Mouse (Mus musculus) lung, postnatal 4 days (tissue): ENCODE measurements at regions not wholly inside any gene's neighbourhood (a gene's known extent, or its start where the extent isn't known, plus 50 kb on each side); places are given as distances from the start of the nearest gene placed in this dataset.

Experiments
- DNase-seq, 2 experiments: peaks; one replicate each; pipeline ENCODE4 v3.0.0; 2021

GRCm38 (mm10) chr1:19754346-19754745 is 545.6 kb downstream of the Tfap2b start:
- DNase-seq: no peak

GRCm38 (mm10) chr1:19757921-19758436 is 549.3 kb downstream of the Tfap2b start:
- DNase-seq: no peak

GRCm38 (mm10) chr1:19766879-19767278 is 558.2 kb downstream of the Tfap2b start:
- DNase-seq: no peak

DNA sequence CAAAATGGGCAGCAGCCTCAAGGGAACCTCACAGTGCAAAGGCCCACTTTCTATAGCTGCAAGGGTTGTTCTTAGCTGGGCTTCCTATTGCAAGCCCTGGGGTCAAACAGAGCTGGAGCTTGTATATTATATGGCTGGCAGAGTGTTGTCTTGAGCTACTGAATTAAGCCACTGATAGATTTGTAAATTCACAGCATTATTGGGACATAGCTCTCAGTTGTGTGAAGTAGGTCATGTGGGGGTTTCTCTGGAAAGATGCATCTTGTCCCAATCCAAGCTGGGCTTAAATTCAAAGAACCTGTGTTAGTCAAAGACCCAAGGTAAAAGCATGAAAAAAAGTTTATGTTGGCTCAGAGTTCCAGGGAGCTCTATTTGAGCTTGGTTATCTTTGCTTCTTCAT is 563.6 kb downstream of the Tfap2b start:
- no peak for DNase-seq

DNA sequence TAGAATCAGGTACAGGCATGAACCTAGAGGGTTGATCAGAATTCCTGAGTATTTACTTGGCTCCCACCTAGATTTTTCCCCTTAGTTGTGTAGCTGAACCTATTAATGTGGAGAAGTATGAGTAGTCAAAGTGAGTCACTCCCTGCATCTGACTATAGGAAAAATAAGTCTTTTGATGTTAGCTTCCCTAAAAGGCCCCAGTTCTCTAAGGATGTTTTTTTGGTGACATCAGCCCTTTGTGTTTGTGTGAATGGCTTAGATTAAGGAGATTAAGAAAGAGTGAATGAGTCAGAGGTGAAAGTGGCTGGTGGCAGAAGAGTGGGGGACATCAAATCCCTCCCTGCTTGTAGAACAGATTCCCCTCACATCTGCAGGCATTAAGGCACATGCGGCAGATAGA is 565.8 kb downstream of the Tfap2b start:
- DNase-seq: no peak

DNA sequence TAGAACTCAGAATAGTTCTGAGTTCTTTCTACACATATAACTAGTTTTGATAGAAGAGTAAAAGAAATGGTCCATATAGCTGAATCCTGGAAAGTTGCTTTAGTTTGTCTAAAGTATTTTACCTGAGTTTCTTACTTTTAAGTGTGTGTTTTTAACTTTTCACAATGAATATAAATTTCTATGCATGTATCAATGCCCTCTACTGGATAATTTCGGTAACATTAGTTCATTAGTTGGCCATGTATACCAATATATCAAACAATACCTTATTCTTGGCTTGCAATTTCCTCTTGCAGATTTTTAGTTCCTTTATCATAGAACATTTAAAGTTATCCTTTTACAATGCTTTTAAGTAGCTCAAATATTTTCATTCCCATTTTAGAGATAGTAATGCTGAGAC is 568.8 kb downstream of the Tfap2b start:
- DNase-seq: no peak

DNA sequence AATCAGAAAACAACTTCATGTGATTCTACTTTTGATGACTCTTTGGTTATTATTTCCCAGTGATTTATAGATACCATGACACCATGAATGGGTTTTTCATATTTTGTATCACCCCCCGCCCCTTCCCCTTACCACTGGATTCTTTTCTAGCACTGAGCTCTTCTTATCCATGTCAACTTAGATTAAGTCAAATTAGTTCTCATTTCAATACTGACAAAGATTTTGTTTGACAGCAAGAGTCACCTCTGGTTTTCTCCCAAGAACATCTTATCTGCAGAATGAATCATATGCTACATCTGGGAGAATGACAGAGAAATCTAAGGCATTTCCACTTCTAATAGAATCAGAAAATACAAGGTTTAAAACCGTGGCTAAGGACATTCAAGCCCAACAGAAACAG is 578.3 kb downstream of the Tfap2b start:
- DNase-seq: no peak

DNA sequence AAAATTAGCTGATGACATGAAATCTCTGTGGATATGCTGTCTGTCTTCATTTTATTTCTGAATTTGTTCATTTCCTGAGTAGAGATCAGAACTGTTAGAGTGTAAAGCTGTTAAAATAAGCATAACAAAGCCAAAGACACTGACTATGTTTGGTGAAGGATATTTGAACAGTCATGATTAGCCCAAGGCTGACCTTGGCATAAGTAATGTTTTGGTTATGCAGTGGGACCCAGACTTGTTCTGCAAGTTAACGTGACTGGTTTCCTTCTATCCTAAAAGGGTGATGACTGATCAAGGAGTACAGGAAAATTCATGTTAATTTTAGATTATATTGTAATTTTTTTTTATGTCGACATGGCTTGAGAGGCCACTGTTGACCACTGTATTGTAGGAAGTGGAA is 585.4 kb downstream of the Tfap2b start:
- DNase-seq: no peak

DNA sequence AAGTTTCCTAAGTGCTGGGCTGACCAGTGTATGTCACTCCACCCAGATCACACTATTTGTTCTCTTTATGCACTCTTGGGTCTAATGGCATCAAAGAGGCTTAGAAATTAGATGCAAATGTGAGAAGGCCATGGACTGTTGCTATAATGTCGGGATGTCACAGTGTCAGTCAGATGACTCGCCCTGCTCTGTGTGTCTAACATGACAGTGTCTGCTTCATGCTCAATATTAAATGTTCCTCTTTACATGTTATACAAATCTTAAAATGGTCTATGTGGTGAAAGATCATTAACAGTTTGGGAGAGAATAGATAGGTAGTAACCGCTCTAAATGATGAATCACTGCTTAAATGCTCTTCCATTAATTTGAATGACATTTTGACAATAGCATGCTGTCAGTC is 617.2 kb downstream of the Tfap2b start:
- DNase-seq: no peak

DNA sequence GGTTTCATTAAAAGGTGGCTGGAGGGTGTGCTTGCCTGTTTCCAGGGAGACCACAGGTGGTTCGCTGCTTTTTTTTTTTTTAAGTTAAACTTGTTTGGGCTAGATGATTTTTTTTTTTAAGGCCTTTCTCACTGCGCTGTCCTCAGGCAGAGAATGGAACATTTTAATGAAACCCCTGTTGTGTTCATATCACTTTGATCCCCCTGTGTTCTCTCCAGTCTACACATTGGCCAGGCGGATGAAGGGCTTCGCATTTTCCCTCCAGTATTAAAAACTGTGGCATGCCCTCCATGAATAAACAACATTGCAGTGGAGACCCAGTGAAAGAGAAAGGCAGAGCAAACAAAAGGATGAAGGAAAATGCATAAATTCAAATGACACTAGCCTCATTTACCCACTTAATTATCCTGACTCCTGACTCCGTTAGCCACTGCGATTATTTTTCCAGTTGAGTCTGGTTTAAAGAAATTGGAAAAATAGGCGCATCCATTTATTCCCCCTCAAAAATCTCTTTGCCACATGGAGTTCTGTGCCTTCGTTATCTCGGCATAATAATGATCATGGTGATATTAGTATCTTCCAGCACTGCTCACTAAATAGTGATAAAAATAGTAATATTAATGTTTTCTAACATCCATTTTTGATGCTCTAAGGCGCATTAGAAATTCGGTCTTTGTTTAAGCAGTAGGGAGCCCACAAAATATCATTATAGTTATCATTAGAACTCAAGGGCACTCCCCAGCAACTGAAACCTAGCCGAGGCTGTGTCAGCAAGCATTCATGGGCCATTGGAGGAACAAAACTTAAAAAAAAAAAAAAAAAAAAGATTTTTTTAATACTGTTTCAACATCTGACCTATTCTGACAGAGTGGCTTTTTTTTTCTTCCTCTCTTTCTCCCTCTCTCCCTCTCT is 618.0 kb downstream of the Tfap2b start:
- no peak for DNase-seq

GRCm38 (mm10) chr1:19849918-19850317 is 641.2 kb downstream of the Tfap2b start:
- peak; percentile 17 to 25 for DNase-seq

DNA sequence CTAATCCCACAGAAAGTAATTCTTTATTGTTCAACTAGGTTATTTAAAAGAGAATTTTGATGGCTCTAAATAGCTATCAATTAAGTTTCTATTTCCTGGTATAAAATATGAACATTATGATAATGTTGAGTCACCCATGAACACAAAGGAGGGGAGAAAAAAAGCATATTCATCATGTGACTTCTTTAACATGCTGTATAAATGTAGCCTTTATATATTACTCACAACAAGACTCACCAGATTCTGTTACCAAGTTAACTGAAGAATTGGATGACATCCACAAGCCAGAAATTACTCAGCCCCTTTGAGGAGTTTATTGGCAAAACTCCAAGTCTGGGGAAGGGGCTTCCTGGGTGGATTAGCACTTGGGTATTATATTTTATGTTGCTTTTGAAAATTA is 648.5 kb downstream of the Tfap2b start:
- DNase-seq: no peak

- no peak for DNase-seq
Observed at GRCm38 (mm10) chr1:19868478-19868877, 659.8 kb downstream of the Tfap2b start.

GRCm38 (mm10) chr1:19881193-19881592 is 672.5 kb downstream of the Tfap2b start:
- no peak for DNase-seq

DNA sequence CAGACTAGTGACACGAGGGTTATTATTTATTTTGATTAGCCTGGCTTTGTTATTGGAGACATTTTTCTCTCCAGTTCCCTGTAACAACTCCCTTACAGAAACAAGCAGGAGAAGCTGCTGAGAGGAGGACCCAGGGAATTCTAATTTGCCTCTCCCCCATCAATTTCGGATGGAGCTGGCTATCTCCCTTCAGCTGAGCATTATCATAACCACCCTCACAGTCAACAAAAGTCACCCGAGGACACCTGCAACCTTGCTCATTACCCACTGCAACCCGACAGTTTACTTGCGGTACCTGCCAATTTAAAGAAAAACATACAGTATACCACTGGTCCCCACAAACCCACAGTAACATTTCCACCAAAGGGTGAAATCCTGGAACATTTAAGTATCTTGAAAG is 690.7 kb downstream of the Tfap2b start:
- DNase-seq: no peak

GRCm38 (mm10) chr1:19899889-19900310 is 691.2 kb downstream of the Tfap2b start:
- no peak for DNase-seq

GRCm38 (mm10) chr1:19900983-19901531 is 692.3 kb downstream of the Tfap2b start:
- DNase-seq: no peak

DNA sequence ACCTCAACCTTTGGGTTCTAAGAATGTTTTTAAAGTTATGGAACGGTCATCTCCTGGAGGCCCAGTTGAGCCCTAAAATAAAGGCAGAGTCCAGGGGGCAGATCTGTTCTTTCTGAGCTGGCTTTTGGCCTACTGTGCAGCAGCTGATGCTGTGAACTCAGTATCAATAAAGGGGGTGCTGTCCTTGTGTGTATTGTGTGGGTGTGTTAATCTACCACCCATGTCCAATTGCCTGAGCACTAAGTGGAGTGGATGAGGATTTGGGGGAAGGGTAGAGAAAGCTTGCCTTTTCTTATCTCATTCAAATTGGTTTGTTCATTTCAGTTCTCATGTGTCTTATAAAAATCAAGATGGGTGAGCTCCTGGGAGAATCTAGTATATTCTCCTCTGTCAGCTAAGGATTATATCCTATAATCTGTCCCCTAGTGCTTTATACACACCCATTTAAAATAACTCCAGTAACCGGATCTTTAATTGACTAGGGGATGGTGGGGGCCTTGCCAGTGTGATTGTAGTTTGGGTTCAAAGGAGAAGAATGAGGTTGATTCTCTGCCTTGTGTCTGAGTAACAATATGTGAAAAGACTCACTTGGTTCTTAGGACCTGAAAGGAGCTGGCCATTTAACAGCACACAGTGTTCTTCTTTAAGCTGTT is 703.6 kb downstream of the Tfap2b start:
- no peak for DNase-seq

GRCm38 (mm10) chr1:19918762-19919161 is 699.1 kb downstream of the Pkhd1 start:
- no peak for DNase-seq

DNA sequence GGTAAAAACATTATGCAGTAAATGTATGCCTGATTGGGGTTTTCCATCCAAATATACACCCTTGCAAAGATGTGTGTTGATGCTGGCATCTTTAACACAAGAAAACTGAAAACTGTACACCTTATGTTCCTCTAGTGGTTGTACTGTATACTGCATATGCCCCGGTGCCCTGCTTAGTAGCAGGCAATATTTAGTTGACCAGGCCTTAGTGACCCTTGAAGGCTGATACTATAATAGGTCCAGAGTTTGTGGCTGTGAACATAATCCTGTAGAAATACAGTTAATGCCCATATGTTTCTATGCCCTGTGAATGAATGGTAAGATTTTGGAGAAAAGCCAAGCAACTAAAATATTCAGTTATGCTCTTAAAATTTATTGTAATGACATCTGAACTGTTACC is 690.7 kb downstream of the Pkhd1 start:
- DNase-seq: no peak

DNA sequence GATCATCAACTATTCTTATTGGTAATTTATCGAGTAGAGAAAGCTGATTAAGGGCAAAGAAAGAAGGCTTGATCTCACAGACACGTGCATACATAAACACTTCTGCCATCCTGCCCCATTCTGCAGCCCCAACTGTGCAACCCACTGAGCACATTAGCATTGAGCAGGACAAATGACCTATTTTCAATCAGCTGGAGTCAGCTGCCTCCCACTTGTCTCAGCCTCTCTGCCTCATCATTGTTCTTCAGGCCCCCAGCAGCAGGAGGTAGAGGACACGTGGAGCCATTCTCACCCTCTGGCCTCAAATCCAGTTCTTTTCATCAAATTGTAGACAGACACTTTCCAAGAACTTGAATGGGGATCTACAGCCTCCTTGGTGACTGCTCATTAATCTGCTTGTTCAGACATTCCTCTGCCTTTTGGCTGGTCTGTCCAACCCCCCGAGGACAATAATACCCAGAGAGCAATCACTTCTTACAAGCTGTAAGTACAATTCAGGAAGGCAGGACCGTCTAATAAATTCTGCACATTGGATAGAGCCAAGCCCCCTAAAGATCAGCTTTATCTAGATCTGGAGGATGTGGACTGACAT is 690.0 kb downstream of the Pkhd1 start:
- no peak for DNase-seq

DNA sequence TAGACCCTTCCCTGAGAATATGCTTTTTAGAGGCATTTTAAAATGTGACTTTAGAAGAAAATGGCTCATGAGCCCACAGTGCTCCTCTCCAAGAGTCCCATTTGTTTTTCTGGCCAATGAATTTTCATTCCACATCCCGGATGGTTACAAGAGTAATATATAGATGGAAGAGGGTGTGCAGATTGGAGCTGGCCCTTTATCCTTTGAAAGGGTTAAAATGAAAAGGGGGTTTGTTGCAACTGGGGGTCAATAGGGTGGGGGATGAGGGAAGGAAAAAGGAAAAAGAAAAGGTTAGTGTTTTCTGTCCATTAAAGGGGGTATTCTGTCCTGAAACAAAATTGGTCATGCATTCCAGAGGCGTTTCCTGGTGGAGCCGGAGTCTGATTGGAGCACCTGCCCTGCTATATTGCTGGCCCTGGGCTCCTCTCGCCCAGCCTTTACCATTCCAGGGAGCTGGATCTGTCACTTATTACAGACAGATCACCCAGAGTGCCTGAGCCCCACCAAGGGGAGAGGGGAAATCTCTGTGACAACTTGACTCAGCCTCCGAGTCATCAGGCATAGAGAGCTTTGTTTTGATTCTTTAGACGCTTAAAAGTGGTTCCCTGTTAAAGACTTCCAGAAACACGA is 666.7 kb downstream of the Pkhd1 start:
- no peak for DNase-seq

GRCm38 (mm10) chr1:19951680-19952248 is 666.1 kb downstream of the Pkhd1 start:
- DNase-seq: no peak
